Mouse (Mus musculus): ENCODE data around the gene Rnf212b. TPM values are rescaled to one million over a fixed set of nuclear protein-coding genes. Genes with fewer than 3 reads are reported as not detected.

The Rnf212b gene
- polyA plus RNA-seq, 1 experiment: not detected

DNA sequence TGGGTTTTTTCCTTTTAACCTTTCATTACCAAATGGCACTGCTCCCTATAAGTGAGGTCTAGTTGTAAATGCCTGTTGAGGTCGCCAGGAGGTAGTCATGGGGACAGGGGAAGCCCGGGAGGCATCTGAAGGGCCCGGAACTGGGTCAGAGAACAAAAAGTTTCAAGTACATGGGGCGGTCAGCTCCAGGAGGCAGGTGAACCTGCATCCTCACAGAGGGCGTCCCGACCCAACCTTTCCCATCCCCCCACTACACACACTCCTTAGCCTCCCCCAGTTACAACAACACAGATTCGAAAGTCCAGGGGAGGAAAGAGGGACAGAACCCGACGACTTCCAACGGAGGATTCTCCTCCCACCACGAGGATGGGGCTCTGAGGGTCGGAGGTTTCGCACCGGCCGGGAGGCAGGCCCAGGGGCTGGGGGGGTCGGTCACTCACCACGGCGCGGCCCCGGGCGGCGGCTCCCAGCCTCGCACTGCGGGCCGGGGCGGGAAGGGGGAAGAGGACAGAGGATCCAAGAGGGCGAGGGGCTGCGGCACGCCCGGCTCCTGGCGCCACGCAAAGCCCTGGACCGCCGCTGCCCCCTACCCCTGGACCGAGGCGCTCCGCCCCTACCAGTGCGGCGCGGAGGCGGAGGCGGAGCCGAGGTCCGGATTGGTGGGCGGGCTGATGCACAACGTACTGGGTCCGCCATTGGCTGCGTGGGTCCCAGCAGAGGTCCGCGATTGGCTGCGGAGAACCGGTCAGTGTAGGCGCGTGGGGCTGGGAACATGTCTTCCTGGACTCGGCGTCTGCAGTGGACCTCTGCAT is 49.8 kb downstream of the Rnf212b start:
- peak overlapping the region; percentile 43 for H3ac ChIP-seq (ENCODE audit: control insufficient read depth, insufficient read length)
- peak; percentile 72 for TF ChIP-seq POLR2AphosphoS2 (IDR thresholded peaks at IDR 0.05; ENCODE audit: insufficient read length, low read depth)
- no peak for TF ChIP-seq MYOD1 (IDR thresholded peaks at IDR 0.05; ENCODE audit: control insufficient read depth in 1 of 3, insufficient read length in 2 of 3, low read depth in 2 of 3)
- TF ChIP-seq MYOG (IDR thresholded peaks at IDR 0.05; ENCODE audit: control insufficient read depth in 1 of 3, insufficient read depth in 1 of 3, insufficient read length in 2 of 3, low read depth in 2 of 3): peak in 1 of 3 experiments; percentile 4
- TF ChIP-seq SRF (IDR thresholded peaks at IDR 0.05; ENCODE audit: control insufficient read depth, insufficient read length, low read depth): no peak
- TF ChIP-seq MAX (IDR thresholded peaks at IDR 0.05; ENCODE audit: low read depth): no peak
- no peak for TF ChIP-seq USF1 (IDR thresholded peaks at IDR 0.05; ENCODE audit: low read depth)
- no peak for TF ChIP-seq TCF3 (IDR thresholded peaks at IDR 0.05; ENCODE audit: insufficient read length, low read depth)
- TF ChIP-seq TCF12 (IDR thresholded peaks at IDR 0.05; ENCODE audit: insufficient read depth, poor library complexity, severe bottlenecking): no peak
- peak; percentile 81 for TF ChIP-seq POLR2A (IDR thresholded peaks at IDR 0.05; ENCODE audit: insufficient read length, low read depth)
- no peak for TF ChIP-seq CEBPB (IDR thresholded peaks at IDR 0.05; ENCODE audit: insufficient read depth, poor library complexity, severe bottlenecking)
- H3K4me2 ChIP-seq (ENCODE audit: low read depth): peak overlapping the region; percentile 99
- H3K27me3 ChIP-seq (ENCODE audit: control insufficient read depth, insufficient read depth, insufficient read length): no peaks in the 10 kb centered on the region
- H3K79me2 ChIP-seq (ENCODE audit: control insufficient read depth, insufficient read depth): no peaks in the 10 kb centered on the region
- no peaks in the 10 kb centered on the region for H3K36me3 ChIP-seq (ENCODE audit: control insufficient read depth, insufficient read depth)
- H3K4me3 ChIP-seq: peak overlapping the region; percentile 53

GRCm38 (mm10) chr14:54864313-54865036 is 50.5 kb downstream of the Rnf212b start:
- Histone ChIP-seq H3K4me3 (peak overlapping the region; percentile 53), H3K79me2 (ENCODE audit: control insufficient read depth, insufficient read depth) (no peaks in the 10 kb centered on the region), H3K36me3 (ENCODE audit: control insufficient read depth, insufficient read depth) (no peaks in the 10 kb centered on the region), H3K27me3 (ENCODE audit: control insufficient read depth, insufficient read depth, insufficient read length) (no peaks in the 10 kb centered on the region), H3K4me2 (ENCODE audit: low read depth) (peak overlapping the region; percentile 99), H3ac (ENCODE audit: control insufficient read depth, insufficient read length) (peak overlapping the region; percentile 43)
- TF ChIP-seq USF1 (IDR thresholded peaks at IDR 0.05; ENCODE audit: low read depth): no peak

DNA sequence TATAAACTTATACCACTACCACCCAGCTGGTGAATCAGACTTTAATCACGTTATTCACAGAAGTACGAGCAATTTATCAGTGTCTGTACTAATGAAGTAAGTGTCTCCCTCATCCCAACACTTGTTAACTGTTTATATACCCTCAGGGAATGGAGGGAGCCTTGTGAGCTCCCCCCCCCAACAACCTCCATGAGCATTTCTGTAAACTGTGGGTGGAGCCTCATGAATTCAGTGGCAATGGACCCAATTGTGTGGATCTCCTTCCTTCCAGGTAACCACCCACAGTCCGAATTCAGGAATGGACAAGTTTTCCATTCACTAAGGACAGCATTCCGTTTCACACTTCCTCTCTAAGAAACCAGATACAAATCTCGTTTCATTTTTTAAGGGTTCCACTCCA is 51.7 kb downstream of the Rnf212b start:
- Histone ChIP-seq H3K4me3 (no peak overlapping the region), H3K27me3 (ENCODE audit: control insufficient read depth, insufficient read depth, insufficient read length) (no peaks in the 10 kb centered on the region), H3K4me2 (ENCODE audit: low read depth) (no peak overlapping the region), H3K79me2 (ENCODE audit: control insufficient read depth, insufficient read depth) (no peaks in the 10 kb centered on the region), H3K36me3 (ENCODE audit: control insufficient read depth, insufficient read depth) (no peaks in the 10 kb centered on the region), H3ac (ENCODE audit: control insufficient read depth, insufficient read length) (no peak overlapping the region)
- no peak for TF ChIP-seq SRF (IDR thresholded peaks at IDR 0.05; ENCODE audit: control insufficient read depth, insufficient read length, low read depth)

DNA sequence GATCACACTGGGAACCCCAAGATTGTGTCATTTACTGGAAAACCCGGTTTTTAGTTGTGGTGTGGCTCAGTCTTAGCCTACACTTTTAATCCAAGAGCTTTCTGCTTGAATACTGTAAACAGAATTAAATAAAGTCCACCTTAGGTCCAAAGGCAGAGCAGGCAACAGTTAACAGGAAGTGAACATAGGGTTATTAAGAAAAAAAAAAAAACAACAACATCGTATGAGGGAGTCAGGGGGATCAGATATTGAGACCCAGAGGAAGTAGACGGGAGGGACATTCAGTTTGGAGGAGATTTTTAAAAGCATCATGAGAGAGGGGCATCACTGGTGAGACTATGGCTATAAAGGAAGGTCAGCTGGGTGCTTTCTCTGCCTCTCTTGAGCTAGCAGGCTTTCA is 52.3 kb downstream of the Rnf212b start:
- no peaks in the 10 kb centered on the region for H3K36me3 ChIP-seq (ENCODE audit: control insufficient read depth, insufficient read depth)
- no peak for TF ChIP-seq POLR2A (IDR thresholded peaks at IDR 0.05; ENCODE audit: insufficient read length, low read depth)
- TF ChIP-seq USF1 (IDR thresholded peaks at IDR 0.05; ENCODE audit: low read depth): no peak
- no peak for TF ChIP-seq MAX (IDR thresholded peaks at IDR 0.05; ENCODE audit: low read depth)
- no peak for TF ChIP-seq TCF12 (IDR thresholded peaks at IDR 0.05; ENCODE audit: insufficient read depth, poor library complexity, severe bottlenecking)
- TF ChIP-seq MYOD1 (IDR thresholded peaks at IDR 0.05; ENCODE audit: control insufficient read depth in 1 of 3, insufficient read length in 2 of 3, low read depth in 2 of 3): no peak
- no peak for TF ChIP-seq CEBPB (IDR thresholded peaks at IDR 0.05; ENCODE audit: insufficient read depth, poor library complexity, severe bottlenecking)
- no peak for TF ChIP-seq TCF3 (IDR thresholded peaks at IDR 0.05; ENCODE audit: insufficient read length, low read depth)
- no peak for TF ChIP-seq REST (IDR thresholded peaks at IDR 0.05; ENCODE audit: insufficient read depth, insufficient read length)
- TF ChIP-seq SRF (IDR thresholded peaks at IDR 0.05; ENCODE audit: control insufficient read depth, insufficient read length, low read depth): no peak
- no peak for TF ChIP-seq MYOG (IDR thresholded peaks at IDR 0.05; ENCODE audit: control insufficient read depth in 1 of 3, insufficient read depth in 1 of 3, insufficient read length in 2 of 3, low read depth in 2 of 3)
- no peak for TF ChIP-seq E2F4 (IDR thresholded peaks at IDR 0.05; ENCODE audit: insufficient read depth)
- no peak for TF ChIP-seq POLR2AphosphoS2 (IDR thresholded peaks at IDR 0.05; ENCODE audit: insufficient read length, low read depth)
- H3ac ChIP-seq (ENCODE audit: control insufficient read depth, insufficient read length): no peak overlapping the region
- H3K4me2 ChIP-seq (ENCODE audit: low read depth): no peak overlapping the region
- no peaks in the 10 kb centered on the region for H3K79me2 ChIP-seq (ENCODE audit: control insufficient read depth, insufficient read depth)
- no peak overlapping the region for H3K4me3 ChIP-seq
- no peaks in the 10 kb centered on the region for H3K27me3 ChIP-seq (ENCODE audit: control insufficient read depth, insufficient read depth, insufficient read length)

GRCm38 (mm10) chr14:54866936-54867335 is 53.0 kb downstream of the Rnf212b start:
- Histone ChIP-seq H3K36me3 (ENCODE audit: control insufficient read depth, insufficient read depth) (no peaks in the 10 kb centered on the region), H3K4me3 (no peak overlapping the region), H3ac (ENCODE audit: control insufficient read depth, insufficient read length) (no peak overlapping the region), H3K27me3 (ENCODE audit: control insufficient read depth, insufficient read depth, insufficient read length) (no peaks in the 10 kb centered on the region), H3K79me2 (ENCODE audit: control insufficient read depth, insufficient read depth) (no peaks in the 10 kb centered on the region), H3K4me2 (ENCODE audit: low read depth) (no peak overlapping the region)
- TF ChIP-seq MYOD1 (IDR thresholded peaks at IDR 0.05; ENCODE audit: control insufficient read depth in 1 of 3, insufficient read length in 2 of 3, low read depth in 2 of 3): no peak
- no peak for TF ChIP-seq USF1 (IDR thresholded peaks at IDR 0.05; ENCODE audit: low read depth)
- TF ChIP-seq POLR2A (IDR thresholded peaks at IDR 0.05; ENCODE audit: insufficient read length, low read depth): no peak
- TF ChIP-seq MAX (IDR thresholded peaks at IDR 0.05; ENCODE audit: low read depth): no peak
- no peak for TF ChIP-seq CEBPB (IDR thresholded peaks at IDR 0.05; ENCODE audit: insufficient read depth, poor library complexity, severe bottlenecking)
- TF ChIP-seq SRF (IDR thresholded peaks at IDR 0.05; ENCODE audit: control insufficient read depth, insufficient read length, low read depth): no peak
- no peak for TF ChIP-seq TCF12 (IDR thresholded peaks at IDR 0.05; ENCODE audit: insufficient read depth, poor library complexity, severe bottlenecking)
- no peak for TF ChIP-seq E2F4 (IDR thresholded peaks at IDR 0.05; ENCODE audit: insufficient read depth)
- TF ChIP-seq TCF3 (IDR thresholded peaks at IDR 0.05; ENCODE audit: insufficient read length, low read depth): no peak
- TF ChIP-seq REST (IDR thresholded peaks at IDR 0.05; ENCODE audit: insufficient read depth, insufficient read length): no peak
- no peak for TF ChIP-seq MYOG (IDR thresholded peaks at IDR 0.05; ENCODE audit: control insufficient read depth in 1 of 3, insufficient read depth in 1 of 3, insufficient read length in 2 of 3, low read depth in 2 of 3)
- no peak for TF ChIP-seq POLR2AphosphoS2 (IDR thresholded peaks at IDR 0.05; ENCODE audit: insufficient read length, low read depth)
